In the genomic region with DNA sequence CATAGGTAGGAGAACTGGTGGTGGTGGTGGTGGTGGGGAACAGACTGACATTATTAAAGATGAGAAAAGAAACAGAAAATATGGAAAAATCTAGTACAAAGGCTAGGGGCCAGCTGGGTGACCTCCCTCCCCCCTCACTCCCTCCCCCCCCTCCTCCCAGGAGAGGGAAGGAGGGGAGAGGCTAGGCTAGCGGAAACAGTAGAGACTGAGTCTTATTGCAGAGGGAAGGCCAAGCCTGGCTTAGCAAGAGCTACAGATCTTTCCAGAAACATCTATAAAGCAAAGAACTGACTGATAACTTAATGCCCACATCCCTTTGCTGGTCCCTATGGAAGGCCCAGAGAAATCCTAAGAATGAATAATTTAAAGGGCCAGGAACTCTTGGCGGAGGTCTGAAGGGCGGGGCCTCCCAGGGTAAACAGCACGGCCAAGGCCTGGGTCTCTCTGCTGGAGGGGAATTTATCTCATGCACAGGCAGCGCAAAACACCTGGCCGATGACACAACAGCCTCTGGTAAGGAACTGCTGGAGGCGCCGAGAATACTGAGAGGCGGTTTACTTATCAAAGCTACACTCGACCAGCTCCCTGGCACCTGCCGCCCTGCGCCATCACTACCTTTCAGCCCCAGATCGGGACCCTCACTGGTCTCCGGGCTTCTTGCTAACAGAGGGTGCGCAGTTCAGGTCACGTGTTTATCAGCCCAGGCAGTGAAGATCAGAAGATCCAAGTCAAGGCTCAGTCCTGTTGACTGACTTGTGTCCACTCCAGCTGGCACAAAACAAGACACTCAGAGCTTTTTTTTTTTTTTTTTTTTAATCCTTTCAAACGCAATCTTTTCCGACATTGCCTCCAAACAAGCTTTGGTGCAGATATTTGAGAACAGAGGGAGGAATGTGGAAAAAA, we compare ENCODE assay signal across 8 mouse cellular contexts. TPM values are rescaled to one million over a fixed set of nuclear protein-coding genes. Genes with fewer than 3 reads are reported as not detected.
DNase-seq lines count a peak whose midpoint lies in the region; ATAC-seq and TF ChIP-seq lines count a peak whose summit lies in the region.

No protein-coding gene starts in this region.

- peaks cover 6% of the 10 kb centered on the region; the same call in 1 of the 2 replicates for H3K27me3 ChIP-seq in kidney, embryonic 14.5 days (ENCODE audit: control insufficient read depth, insufficient read depth, low read length)
- H3K27me3 ChIP-seq in hindbrain, postnatal 0 days (ENCODE audit: insufficient read depth, low read length), result peaks cover 16% of the 10 kb centered on the region
- peaks cover 15% of the 10 kb centered on the region; the same call in 1 of the 2 replicates for H3K27me3 ChIP-seq in midbrain, postnatal 0 days (ENCODE audit: insufficient read depth, low read length)

- no peak for ATAC-seq in kidney, embryonic 14.5 days (ENCODE audit: low FRiP score, low TSS enrichment)
- no peak for ATAC-seq in hindbrain, postnatal 0 days
- no peak for ATAC-seq in midbrain, postnatal 0 days (ENCODE audit: low FRiP score)

- no peak for TF ChIP-seq CTCF in brain, embryonic 14.5 days (IDR thresholded peaks at IDR 0.05; ENCODE audit: borderline replicate concordance, extremely low read depth, insufficient read depth, insufficient read length)
- no peak for TF ChIP-seq CTCF in hindbrain, postnatal 0 days (IDR thresholded peaks at IDR 0.05; ENCODE audit: low read depth)
- TF ChIP-seq CTCF in midbrain, postnatal 0 days (IDR thresholded peaks at IDR 0.05), result no peak

- H3K36me3 ChIP-seq in kidney, embryonic 14.5 days (ENCODE audit: control insufficient read depth, insufficient read depth, low read length), result peaks cover 17% of the 10 kb centered on the region; the same call in 1 of the 2 replicates
- H3K36me3 ChIP-seq in hindbrain, postnatal 0 days (ENCODE audit: insufficient read depth, low read length), result peaks cover 7% of the 10 kb centered on the region; the same call in 1 of the 2 replicates
- H3K36me3 ChIP-seq in midbrain, postnatal 0 days (ENCODE audit: insufficient read depth, low read length), result peaks cover 17% of the 10 kb centered on the region

- H3K4me1 ChIP-seq in kidney, embryonic 14.5 days (ENCODE audit: control insufficient read depth, insufficient read depth, low read length), result peaks cover 43% of the 10 kb centered on the region
- H3K4me1 ChIP-seq in hindbrain, postnatal 0 days (ENCODE audit: insufficient read depth, low read length), result peaks cover 4% of the 10 kb centered on the region; the same call in 1 of the 2 replicates
- H3K4me1 ChIP-seq in midbrain, postnatal 0 days (ENCODE audit: insufficient read depth, low read length), result peaks cover 13% of the 10 kb centered on the region; the same call in 1 of the 2 replicates

- 18% methylated on average over 18 of the region's 18 CpGs for WGBS in kidney, embryonic 14.5 days
- WGBS in hindbrain, postnatal 0 days, result 23% methylated on average over 18 of the region's 18 CpGs
- 16% methylated on average over 18 of the region's 18 CpGs for WGBS in midbrain, postnatal 0 days

- no peak overlapping the region; the same call in 1 of the 2 replicates for H3K4me2 ChIP-seq in kidney, embryonic 14.5 days (replicated peaks; ENCODE audit: low read depth, low read length)
- H3K4me2 ChIP-seq in hindbrain, postnatal 0 days (ENCODE audit: low read depth, low read length), result peak overlapping the region; percentile 24; the same call in 1 of the 2 replicates
- no peak overlapping the region for H3K4me2 ChIP-seq in midbrain, postnatal 0 days (ENCODE audit: low read depth, low read length, poor library complexity, severe bottlenecking)

- no peak for TF ChIP-seq POLR2A in brain, embryonic 14.5 days (IDR thresholded peaks at IDR 0.05; ENCODE audit: borderline replicate concordance, extremely low read depth, insufficient read depth, insufficient read length, poor library complexity, severe bottlenecking)

- H3K9me3 ChIP-seq in kidney, embryonic 14.5 days (ENCODE audit: control insufficient read depth, low read length), result no peaks in the 10 kb centered on the region
- no peaks in the 10 kb centered on the region for H3K9me3 ChIP-seq in hindbrain, postnatal 0 days (ENCODE audit: low read length)
- H3K9me3 ChIP-seq in midbrain, postnatal 0 days (ENCODE audit: low read length), result no peaks in the 10 kb centered on the region

- no peak overlapping the region for H3K4me3 ChIP-seq in kidney, embryonic 14.5 days (ENCODE audit: low read length)
- H3K4me3 ChIP-seq in hindbrain, postnatal 0 days (ENCODE audit: low read length), result no peak overlapping the region
- no peak overlapping the region for H3K4me3 ChIP-seq in midbrain, postnatal 0 days (ENCODE audit: low read depth, low read length)

- DNase-seq in kidney, postnatal 36 days, result no peak
- DNase-seq in brain, embryonic 14.5 days (ENCODE audit: low read depth), result peak; percentile 29
- DNase-seq in hindbrain, postnatal 0 days (ENCODE audit: low spot score), result no peak
- no peak for DNase-seq in midbrain, postnatal 0 days (ENCODE audit: low spot score)
- no peak for DNase-seq in cerebellum, adult 9-11 months
- no peak for DNase-seq in spleen, adult 12 weeks (ENCODE audit: low spot score)
- DNase-seq in adrenal gland, adult 8-10 months, result no peak

- H3K9ac ChIP-seq in kidney, embryonic 14.5 days (ENCODE audit: low read depth, low read length), result peak overlapping the region; percentile 37; the same call in 1 of the 2 replicates
- H3K9ac ChIP-seq in hindbrain, postnatal 0 days (replicated peaks; ENCODE audit: low read length), result no peak overlapping the region
- peak overlapping the region; percentile 42; the same call in 1 of the 2 replicates for H3K9ac ChIP-seq in midbrain, postnatal 0 days (replicated peaks; ENCODE audit: low read length, poor library complexity, severe bottlenecking)

- peak overlapping the region; percentile 51; the same call in 1 of the 2 replicates for H3K27ac ChIP-seq in kidney, embryonic 14.5 days (ENCODE audit: low read depth, low read length)
- peak overlapping the region; percentile 11; the same call in 1 of the 2 replicates for H3K27ac ChIP-seq in hindbrain, postnatal 0 days
- H3K27ac ChIP-seq in midbrain, postnatal 0 days (ENCODE audit: low read depth, low read length), result peak overlapping the region; percentile 38; the same call in 1 of the 2 replicates

RNA-seq across cellular contexts. Expression of a gene that starts 4.4 kb away (rescaled TPM):
- polyA plus RNA-seq in kidney, embryonic 14.5 days (2014; fragmentation: Nextera tagmentation; extraction: Ambion mirVana), result 0.43 and 0.84 TPM in 2 replicates
- 0.06 TPM in 1 of 2 replicates, not detected in the other for polyA plus RNA-seq in brain, embryonic 14.5 days (2012; rRNA removed)
- total RNA-seq in hindbrain, postnatal 0 days (2014; rRNA removed), result 0.40 and 1.4 TPM in 2 replicates
- 0.36 and 0.39 TPM in 2 replicates for polyA plus RNA-seq in hindbrain, postnatal 0 days (2015; fragmentation: Nextera tagmentation; extraction: Ambion mirVana)
- 1.2 TPM in 1 of 2 replicates, not detected in the other for total RNA-seq in midbrain, postnatal 0 days (2014; rRNA removed)
- 0.27 and 0.37 TPM in 2 replicates for polyA plus RNA-seq in midbrain, postnatal 0 days (2015; fragmentation: Nextera tagmentation; extraction: Ambion mirVana)
- total RNA-seq in adrenal gland, adult 8-10 months (2022), result 1 to 10 TPM; 2.6 to 7.5 (median 4.6) TPM

RNA-seq across cellular contexts. Expression of a gene that starts 8.8 kb away (rescaled TPM):
- 9.3 and 10.1 TPM in 2 replicates for polyA plus RNA-seq in kidney, embryonic 14.5 days (2014; fragmentation: Nextera tagmentation; extraction: Ambion mirVana)
- 31.0 and 37.8 TPM in 2 replicates for polyA plus RNA-seq in brain, embryonic 14.5 days (2012; rRNA removed)
- 0.97 and 5.2 TPM in 2 replicates for total RNA-seq in hindbrain, postnatal 0 days (2014; rRNA removed)
- polyA plus RNA-seq in hindbrain, postnatal 0 days (2015; fragmentation: Nextera tagmentation; extraction: Ambion mirVana), result 2.9 and 3.7 TPM in 2 replicates
- total RNA-seq in midbrain, postnatal 0 days (2014; rRNA removed), result 3.3 and 4.9 TPM in 2 replicates
- 3.2 TPM in 2 replicates for polyA plus RNA-seq in midbrain, postnatal 0 days (2015; fragmentation: Nextera tagmentation; extraction: Ambion mirVana)
- total RNA-seq in adrenal gland, adult 8-10 months (2022), result 10 to 100 TPM in 2 of 4 experiments, 1 to 10 TPM in 2; 2.1 to 14.1 (median 7.4) TPM

RNA-seq across cellular contexts. Expression of a gene that starts 20.9 kb away (rescaled TPM):
- 5.7 and 12.5 TPM in 2 replicates for polyA plus RNA-seq in kidney, embryonic 14.5 days (2014; fragmentation: Nextera tagmentation; extraction: Ambion mirVana)
- polyA plus RNA-seq in brain, embryonic 14.5 days (2012; rRNA removed), result 14.8 and 14.9 TPM in 2 replicates
- total RNA-seq in hindbrain, postnatal 0 days (2014; rRNA removed), result 3.4 and 4.1 TPM in 2 replicates
- 4.1 and 5.3 TPM in 2 replicates for polyA plus RNA-seq in hindbrain, postnatal 0 days (2015; fragmentation: Nextera tagmentation; extraction: Ambion mirVana)
- 0.99 and 4.1 TPM in 2 replicates for total RNA-seq in midbrain, postnatal 0 days (2014; rRNA removed)
- 4.4 and 6.5 TPM in 2 replicates for polyA plus RNA-seq in midbrain, postnatal 0 days (2015; fragmentation: Nextera tagmentation; extraction: Ambion mirVana)
- total RNA-seq in adrenal gland, adult 8-10 months (2022), result 10 to 100 TPM in 3 of 4 experiments, 1 to 10 TPM in 1; 8.2 to 24.1 (median 14.7) TPM

RNA-seq across cellular contexts. Expression of a gene that starts 21.0 kb away (rescaled TPM):
- polyA plus RNA-seq in kidney, embryonic 14.5 days (2014; fragmentation: Nextera tagmentation; extraction: Ambion mirVana), result 37.6 and 43.2 TPM in 2 replicates
- polyA plus RNA-seq in brain, embryonic 14.5 days (2012; rRNA removed), result 16.9 and 18.8 TPM in 2 replicates
- 9.6 and 10.4 TPM in 2 replicates for total RNA-seq in hindbrain, postnatal 0 days (2014; rRNA removed)
- 12.3 and 14.6 TPM in 2 replicates for polyA plus RNA-seq in hindbrain, postnatal 0 days (2015; fragmentation: Nextera tagmentation; extraction: Ambion mirVana)
- 13.1 and 14.5 TPM in 2 replicates for total RNA-seq in midbrain, postnatal 0 days (2014; rRNA removed)
- 13.1 and 15.9 TPM in 2 replicates for polyA plus RNA-seq in midbrain, postnatal 0 days (2015; fragmentation: Nextera tagmentation; extraction: Ambion mirVana)
- 10 to 100 TPM; 25.1 to 35.9 (median 31.4) TPM for total RNA-seq in adrenal gland, adult 8-10 months (2022)

RNA-seq across cellular contexts. Expression of a gene that starts 21.1 kb away (rescaled TPM):
- not detected in 2 replicates for polyA plus RNA-seq in kidney, embryonic 14.5 days (2014; fragmentation: Nextera tagmentation; extraction: Ambion mirVana)
- 0.23 and 0.25 TPM in 2 replicates for polyA plus RNA-seq in brain, embryonic 14.5 days (2012; rRNA removed)
- 0.25 and 0.26 TPM in 2 replicates for total RNA-seq in hindbrain, postnatal 0 days (2014; rRNA removed)
- 0.18 TPM in 1 of 2 replicates, not detected in the other for polyA plus RNA-seq in hindbrain, postnatal 0 days (2015; fragmentation: Nextera tagmentation; extraction: Ambion mirVana)
- 0.28 TPM in 1 of 2 replicates, not detected in the other for total RNA-seq in midbrain, postnatal 0 days (2014; rRNA removed)
- 0.09 and 0.10 TPM in 2 replicates for polyA plus RNA-seq in midbrain, postnatal 0 days (2015; fragmentation: Nextera tagmentation; extraction: Ambion mirVana)
- 1 to 10 TPM in 3 of 4 experiments, under 1 TPM in 1; 0.90 to 5.5 (median 3.0) TPM for total RNA-seq in adrenal gland, adult 8-10 months (2022)
